Mouse (Mus musculus): Measurements from ENCODE around the gene Lyrm9.

DNA sequence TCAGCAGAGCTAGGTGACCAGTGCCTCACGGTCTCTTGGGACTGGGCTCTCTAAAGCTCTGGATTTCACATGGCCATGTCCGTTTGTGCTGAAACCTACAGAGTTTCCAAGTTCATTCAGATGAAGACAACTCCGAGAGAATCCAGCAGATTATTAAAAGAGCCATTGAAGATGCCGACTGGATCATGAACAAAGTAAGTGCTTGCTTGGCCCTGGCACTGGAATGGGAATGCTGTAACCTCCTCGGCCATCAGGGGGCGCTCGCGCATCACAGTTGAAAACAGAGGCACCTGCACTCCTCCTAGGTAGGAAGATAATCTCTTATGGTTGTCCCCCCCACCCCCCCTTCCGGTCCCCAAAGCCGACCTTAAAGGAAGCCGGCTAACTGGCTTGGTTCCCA, 11.6 kb downstream of the Lyrm9 start:
- TF ChIP-seq CTCF (IDR thresholded peaks at IDR 0.05; ENCODE audit: control insufficient read depth, insufficient read depth, insufficient replicate concordance, low read depth, low read length) (peak; percentile 87; the same call in 1 of the 2 replicates), POLR2A (IDR thresholded peaks at IDR 0.05; ENCODE audit: control insufficient read depth, low read depth, low read length) (no peak)

Measured in testis, adult 2 months (tissue).